Mouse (Mus musculus): ENCODE measurements at regions not wholly inside any gene's neighbourhood (a gene's known extent, or its start where the extent isn't known, plus 50 kb on each side); places are given as distances from the start of the nearest gene placed in this dataset.
A peak's percentile ranks its signal among the peaks of the same experiment; 100 is the strongest.

DNA sequence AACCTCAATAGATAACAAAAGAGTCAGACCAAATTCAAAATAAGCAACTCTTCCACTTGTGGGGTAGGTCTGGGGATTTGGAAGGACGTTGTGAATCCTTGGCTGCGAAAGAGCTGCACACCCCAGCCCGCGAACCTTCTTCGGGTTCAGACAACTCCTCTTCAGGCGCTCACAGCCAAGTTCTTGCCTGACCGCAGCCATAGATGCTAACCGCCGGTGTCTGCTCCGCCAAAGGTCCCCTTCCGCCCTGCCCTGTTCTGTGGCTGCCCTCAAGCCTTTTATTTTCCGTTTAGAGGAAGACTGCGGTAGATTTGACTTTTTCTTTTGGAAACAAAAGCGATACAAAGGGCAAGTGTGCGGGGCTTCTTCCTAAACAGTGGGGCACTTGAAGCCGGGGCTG, 68.6 kb upstream of the Hnrnpk start:
- H3K9me3 ChIP-seq (replicated peaks; ENCODE audit: control insufficient read depth, insufficient read depth, low read length, poor library complexity, severe bottlenecking): peaks cover 5% of the 10 kb centered on the region
- H3K27me3 ChIP-seq (ENCODE audit: control insufficient read depth, insufficient read depth, low read length, poor library complexity, severe bottlenecking): no peaks in the 10 kb centered on the region
- no peaks in the 10 kb centered on the region for H3K36me3 ChIP-seq (ENCODE audit: control insufficient read depth, insufficient read depth, low read length, poor library complexity, severe bottlenecking)
- peak overlapping the region; percentile 69 for H3K27ac ChIP-seq (ENCODE audit: insufficient read depth, low read length)
- H3K4me3 ChIP-seq (ENCODE audit: low read depth, low read length): peak overlapping the region; percentile 15
- peaks cover 8% of the 10 kb centered on the region for H3K4me1 ChIP-seq (ENCODE audit: control insufficient read depth, insufficient read depth, low read length)
- peak overlapping the region; percentile 53 for H3K9ac ChIP-seq (ENCODE audit: low read depth, poor library complexity, severe bottlenecking)
- TF ChIP-seq EP300 (IDR thresholded peaks at IDR 0.05; ENCODE audit: insufficient read depth, low read depth, low read length) (no peak), CTCF (IDR thresholded peaks at IDR 0.05; ENCODE audit: low read depth, low read length) (no peak), POLR2A (IDR thresholded peaks at IDR 0.05; ENCODE audit: insufficient read depth, low read length) (no peak)

- peak; percentile 41; the same call in 1 of the 2 replicates for TF ChIP-seq EP300 (IDR thresholded peaks at IDR 0.05; ENCODE audit: insufficient read depth, low read depth, low read length)
- no peak for TF ChIP-seq POLR2A (IDR thresholded peaks at IDR 0.05; ENCODE audit: insufficient read depth, low read length)
- TF ChIP-seq CTCF (IDR thresholded peaks at IDR 0.05; ENCODE audit: low read depth, low read length): no peak
- H3K36me3 ChIP-seq (ENCODE audit: control insufficient read depth, insufficient read depth, low read length, poor library complexity, severe bottlenecking): no peaks in the 10 kb centered on the region
- H3K9me3 ChIP-seq (replicated peaks; ENCODE audit: control insufficient read depth, insufficient read depth, low read length, poor library complexity, severe bottlenecking): peaks cover 5% of the 10 kb centered on the region
- peak overlapping the region; percentile 26 for H3K9ac ChIP-seq (ENCODE audit: low read depth, poor library complexity, severe bottlenecking)
- H3K4me3 ChIP-seq (ENCODE audit: low read depth, low read length): peak overlapping the region; percentile 31
- H3K27ac ChIP-seq (ENCODE audit: insufficient read depth, low read length): peak overlapping the region; percentile 34; the same call in 1 of the 2 replicates
- no peaks in the 10 kb centered on the region for H3K27me3 ChIP-seq (ENCODE audit: control insufficient read depth, insufficient read depth, low read length, poor library complexity, severe bottlenecking)
- H3K4me1 ChIP-seq (ENCODE audit: control insufficient read depth, insufficient read depth, low read length): peaks cover 4% of the 10 kb centered on the region
Measured at GRCm38 (mm10) chr13:58469731-58470130, 66.6 kb upstream of the Hnrnpk start.

GRCm38 (mm10) chr13:58467097-58467642, 64.0 kb upstream of the Hnrnpk start:
- no peaks in the 10 kb centered on the region for H3K27me3 ChIP-seq (ENCODE audit: control insufficient read depth, insufficient read depth, low read length, poor library complexity, severe bottlenecking)
- no peaks in the 10 kb centered on the region for H3K36me3 ChIP-seq (ENCODE audit: control insufficient read depth, insufficient read depth, low read length, poor library complexity, severe bottlenecking)
- no peaks in the 10 kb centered on the region for H3K4me1 ChIP-seq (ENCODE audit: control insufficient read depth, insufficient read depth, low read length)
- TF ChIP-seq CTCF (IDR thresholded peaks at IDR 0.05; ENCODE audit: low read depth, low read length): no peak
- no peak for TF ChIP-seq EP300 (IDR thresholded peaks at IDR 0.05; ENCODE audit: insufficient read depth, low read depth, low read length)
- no peak for TF ChIP-seq POLR2A (IDR thresholded peaks at IDR 0.05; ENCODE audit: insufficient read depth, low read length)
- peaks cover 5% of the 10 kb centered on the region for H3K9me3 ChIP-seq (replicated peaks; ENCODE audit: control insufficient read depth, insufficient read depth, low read length, poor library complexity, severe bottlenecking)
- H3K9ac ChIP-seq (ENCODE audit: low read depth, poor library complexity, severe bottlenecking): no peak overlapping the region
- H3K4me3 ChIP-seq (ENCODE audit: low read depth, low read length): no peak overlapping the region
- no peak overlapping the region for H3K27ac ChIP-seq (ENCODE audit: insufficient read depth, low read length)

- no peak for TF ChIP-seq POLR2A (IDR thresholded peaks at IDR 0.05; ENCODE audit: insufficient read depth, low read length)
- TF ChIP-seq CTCF (IDR thresholded peaks at IDR 0.05; ENCODE audit: low read depth, low read length): no peak
- TF ChIP-seq EP300 (IDR thresholded peaks at IDR 0.05; ENCODE audit: insufficient read depth, low read depth, low read length): no peak
- no peaks in the 10 kb centered on the region for H3K27me3 ChIP-seq (ENCODE audit: control insufficient read depth, insufficient read depth, low read length, poor library complexity, severe bottlenecking)
- H3K4me3 ChIP-seq (ENCODE audit: low read depth, low read length): no peak overlapping the region
- no peaks in the 10 kb centered on the region for H3K36me3 ChIP-seq (ENCODE audit: control insufficient read depth, insufficient read depth, low read length, poor library complexity, severe bottlenecking)
- H3K9me3 ChIP-seq (replicated peaks; ENCODE audit: control insufficient read depth, insufficient read depth, low read length, poor library complexity, severe bottlenecking): peaks cover 5% of the 10 kb centered on the region
- H3K27ac ChIP-seq (ENCODE audit: insufficient read depth, low read length): no peak overlapping the region
- no peaks in the 10 kb centered on the region for H3K4me1 ChIP-seq (ENCODE audit: control insufficient read depth, insufficient read depth, low read length)
- no peak overlapping the region for H3K9ac ChIP-seq (ENCODE audit: low read depth, poor library complexity, severe bottlenecking)
Measured at GRCm38 (mm10) chr13:58465206-58466104, 62.3 kb upstream of the Hnrnpk start.

Data from ES-Bruce4 (cell line).